Mouse (Mus musculus): Measurements from ENCODE around the gene Bpifb2.

DNA sequence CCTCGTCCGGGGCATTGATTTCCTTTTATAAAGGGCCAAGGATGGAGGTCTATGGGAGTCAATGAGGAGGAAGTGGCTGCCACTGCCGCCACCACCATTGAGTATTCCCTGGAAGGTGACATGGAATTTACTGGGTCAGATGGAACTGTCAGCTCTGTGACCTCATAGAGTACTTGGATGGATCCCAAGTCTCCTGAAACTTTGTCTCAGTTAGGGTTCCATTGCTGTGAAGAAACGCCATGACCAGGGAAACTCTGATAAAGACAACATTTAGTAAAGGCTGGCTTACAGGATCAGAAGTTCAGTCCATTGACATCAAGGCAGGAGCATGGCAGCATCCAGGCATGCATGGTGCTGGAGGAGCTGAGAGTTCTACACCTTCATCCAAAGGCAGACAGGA is 3.9 kb upstream of the Bpifb2 start, which contains the start of gene Sun5:
- no peak for TF ChIP-seq CTCF (IDR thresholded peaks at IDR 0.05; ENCODE audit: borderline replicate concordance, extremely low read depth, insufficient read depth, insufficient read length)
- TF ChIP-seq POLR2A (IDR thresholded peaks at IDR 0.05; ENCODE audit: borderline replicate concordance, extremely low read depth, insufficient read depth, insufficient read length, poor library complexity, severe bottlenecking), result no peak
